Mouse (Mus musculus) liver, adult 2 months (tissue): ENCODE results near the gene Hcrtr2. TPM values are rescaled to one million over a fixed set of nuclear protein-coding genes. Genes with fewer than 3 reads are reported as not detected.

ENCODE experiments used
- DNase-seq: peaks from one replicate; pipeline ENCODE4 v3.0.0-alpha.2; 2011; ENCODE audit warnings: low read depth, low spot score; ENCODE audit errors: extremely low read depth
- H3K27ac ChIP-seq: fragments of 200-500 bp; replicated peaks from 2 replicates; pipeline ENCODE4 v1.5.1; 2012; ENCODE audit warnings: low read depth, mild to moderate bottlenecking, control low read depth, inconsistent platforms, low read length; ENCODE audit not compliant: insufficient read depth
- H3K27me3 ChIP-seq: fragments of 200-500 bp; 2 replicates; pipeline ENCODE4 v1.6.1; 2012; ENCODE audit warnings: mild to moderate bottlenecking, moderate library complexity, low read length, inconsistent platforms; ENCODE audit not compliant: control insufficient read depth, insufficient read depth
- H3K36me3 ChIP-seq: fragments of 200-500 bp; 2 replicates; pipeline ENCODE4 v1.6.1; 2012; ENCODE audit warnings: low read length, inconsistent platforms; ENCODE audit not compliant: control insufficient read depth, insufficient read depth
- H3K4me1 ChIP-seq: fragments of 200-500 bp; 2 replicates; pipeline ENCODE4 v1.6.1; 2011; ENCODE audit warnings: low read length; ENCODE audit not compliant: control insufficient read depth, insufficient read depth
- H3K4me3 ChIP-seq: fragments of 200-500 bp; 2 replicates; pipeline ENCODE4 v1.5.1; 2011; ENCODE audit warnings: low read depth, mild to moderate bottlenecking, control low read depth, low read length, moderate library complexity; ENCODE audit not compliant: insufficient read depth
- H3K79me2 ChIP-seq: fragments of 200-500 bp; 2 replicates; pipeline ENCODE4 v1.6.1; 2012; ENCODE audit warnings: inconsistent platforms, mild to moderate bottlenecking, low read length, moderate library complexity; ENCODE audit not compliant: control insufficient read depth, insufficient read depth
- H3K9ac ChIP-seq: fragments of 200-500 bp; 2 replicates; pipeline ENCODE4 v1.6.1; 2012; ENCODE audit warnings: low read depth, mild to moderate bottlenecking, control low read depth, inconsistent platforms, low read length
- CTCF ChIP-seq: fragments of 200-500 bp; IDR thresholded peaks from 2 replicates; pipeline ENCODE4 v1.5.1; 2011; ENCODE audit warnings: low read depth, low read length, control low read depth
- POLR2A ChIP-seq: fragments of 200-500 bp; IDR thresholded peaks from 2 replicates; pipeline ENCODE4 v1.6.1; 2011; ENCODE audit warnings: low read length, control low read depth; ENCODE audit not compliant: insufficient read depth; ENCODE audit errors: extremely low read depth
- WGBS: fragments of 180-500 bp; shearing (Covaris S2); methylation state at CpG from one replicate; pipeline ENCODE4 v1.1.7; 2018; 5-methylcytosine and 5-hydroxymethylcytosine counted together
- polyA plus RNA-seq: library from polyadenylated mRNA; depleted of rRNA; stranded (reverse); fragments of >200 nt; gene quantifications from 2 replicates; pipeline ENCODE4 v1.2.3, GENCODE M21; 2012
- total RNA-seq: library from RNA; depleted of rRNA; stranded (reverse); fragments of >200 nt; gene quantifications from 2 replicates; pipeline ENCODE4 v1.2.3, GENCODE M21; 2014

Gene Hcrtr2
- total and polyA plus RNA-seq, 2 experiments, result 0.09 TPM; not detected in 1

GRCm38 (mm10) chr9:76315096-76315495 lies 8.6 kb downstream of the Hcrtr2 start:
- H3K4me1 ChIP-seq, result no peaks in the 10 kb centered on the region
- TF ChIP-seq POLR2A (no peak), CTCF (no peak)
- H3K9ac ChIP-seq, result no peak overlapping the region
- H3K36me3 ChIP-seq, result no peaks in the 10 kb centered on the region
- no peaks in the 10 kb centered on the region for H3K27me3 ChIP-seq
- H3K27ac ChIP-seq, result no peak overlapping the region
- DNase-seq, result no peak
- no peaks in the 10 kb centered on the region for H3K79me2 ChIP-seq
- H3K4me3 ChIP-seq, result no peak overlapping the region

- no peaks in the 10 kb centered on the region for H3K79me2 ChIP-seq
- no peak overlapping the region for H3K4me3 ChIP-seq
- no peaks in the 10 kb centered on the region for H3K36me3 ChIP-seq
- TF ChIP-seq CTCF (no peak), POLR2A (no peak)
- H3K27ac ChIP-seq, result no peak overlapping the region
- no peaks in the 10 kb centered on the region for H3K27me3 ChIP-seq
- H3K4me1 ChIP-seq, result no peaks in the 10 kb centered on the region
- H3K9ac ChIP-seq, result no peak overlapping the region
- DNase-seq, result no peak
Observed at GRCm38 (mm10) chr9:76313921-76314320, 9.7 kb downstream of the Hcrtr2 start.

- H3K9ac ChIP-seq, result no peak overlapping the region
- no peaks in the 10 kb centered on the region for H3K4me1 ChIP-seq
- H3K4me3 ChIP-seq, result no peak overlapping the region
- H3K27ac ChIP-seq, result no peak overlapping the region
- H3K27me3 ChIP-seq, result no peaks in the 10 kb centered on the region
- 57% methylated on average over 1 of the region's 1 CpGs for whole genome bisulfite sequencing
- H3K36me3 ChIP-seq, result no peaks in the 10 kb centered on the region
- no peaks in the 10 kb centered on the region for H3K79me2 ChIP-seq
- TF ChIP-seq CTCF, result no peak
- no peak for TF ChIP-seq POLR2A
- DNase-seq, result no peak
Observed at GRCm38 (mm10) chr9:76312221-76312620, 11.4 kb downstream of the Hcrtr2 start.

GRCm38 (mm10) chr9:76291384-76291783 lies 32.3 kb downstream of the Hcrtr2 start:
- Histone ChIP-seq H3K9ac (no peak overlapping the region), H3K4me3 (no peak overlapping the region), H3K27ac (no peak overlapping the region), H3K27me3 (no peaks in the 10 kb centered on the region), H3K4me1 (no peaks in the 10 kb centered on the region), H3K79me2 (no peaks in the 10 kb centered on the region), H3K36me3 (no peaks in the 10 kb centered on the region)
- TF ChIP-seq CTCF (0 out of 2 replicates have a peak, but pooled peaks have one; percentile 7), POLR2A (no peak)
- DNase-seq, result peak; percentile 5
- WGBS, result 70% methylated on average over 5 of the region's 5 CpGs

GRCm38 (mm10) chr9:76270886-76271285 lies 52.8 kb downstream of the Hcrtr2 start:
- Histone ChIP-seq H3K4me3 (no peak overlapping the region), H3K27ac (no peak overlapping the region), H3K4me1 (peaks cover 5% of the 10 kb centered on the region; the same call in 1 of the 2 replicates), H3K36me3 (no peaks in the 10 kb centered on the region), H3K9ac (no peak overlapping the region), H3K27me3 (no peaks in the 10 kb centered on the region), H3K79me2 (no peaks in the 10 kb centered on the region)
- TF ChIP-seq POLR2A (no peak), CTCF (0 out of 2 replicates have a peak, but pooled peaks have one; percentile 5)
- DNase-seq, result no peak

GRCm38 (mm10) chr9:76257731-76258130 lies 65.9 kb downstream of the Hcrtr2 start:
- no peak overlapping the region for H3K27ac ChIP-seq
- TF ChIP-seq CTCF (no peak), POLR2A (no peak)
- H3K4me3 ChIP-seq, result no peak overlapping the region
- H3K9ac ChIP-seq, result no peak overlapping the region
- WGBS, result 49% methylated on average over 5 of the region's 5 CpGs
- no peaks in the 10 kb centered on the region for H3K27me3 ChIP-seq
- H3K4me1 ChIP-seq, result no peaks in the 10 kb centered on the region
- H3K79me2 ChIP-seq, result no peaks in the 10 kb centered on the region
- no peaks in the 10 kb centered on the region for H3K36me3 ChIP-seq
- DNase-seq, result peak; percentile 53
